Mouse (Mus musculus) MEL (cell line): ENCODE data around the gene Aco2. TPM values are rescaled to one million over a fixed set of nuclear protein-coding genes. Genes with fewer than 3 reads are reported as not detected.

ENCODE experiments used
- DNase-seq: peaks from one replicate; pipeline ENCODE4 v3.0.0; 2011; ENCODE audit warnings: low read depth, low spot score
- H3K27ac ChIP-seq: 2 replicates; pipeline ENCODE4 v1.5.1; 2012; ENCODE audit warnings: low read depth, mild to moderate bottlenecking, control low read depth, low read length, moderate library complexity; ENCODE audit not compliant: control insufficient read depth
- H3K27me3 ChIP-seq, 2 experiments: fragments of 150-350 bp in 1 of 2; sonication (generic) in 1 of 2; 2 replicates each; pipeline ENCODE4 v1.6.1; 2012; ENCODE audit warnings: low read length in 2 of 2, mild to moderate bottlenecking in 2 of 2, improper control_type of control experiment in 1 of 2, moderate library complexity in 1 of 2; ENCODE audit not compliant: insufficient read depth in 2 of 2, control insufficient read depth in 1 of 2
- H3K36me3 ChIP-seq, 2 experiments: 2 replicates each; pipeline ENCODE4 v1.6.1; 2012 to 2014; ENCODE audit warnings: low read length in 2 of 2, improper control_type of control experiment in 1 of 2, inconsistent platforms in 1 of 2, mild to moderate bottlenecking in 1 of 2; ENCODE audit not compliant: insufficient read depth in 2 of 2, control insufficient read depth in 1 of 2
- H3K4me1 ChIP-seq, 2 experiments: fragments of 150-350 bp in 1 of 2; sonication (generic) in 1 of 2; 2 replicates each; pipeline ENCODE4 v1.6.1; 2012; ENCODE audit warnings: low read length in 2 of 2, improper control_type of control experiment in 1 of 2, mild to moderate bottlenecking in 1 of 2; ENCODE audit not compliant: insufficient read depth in 2 of 2, control insufficient read depth in 1 of 2
- H3K4me3 ChIP-seq, 2 experiments: fragments of 150-350 bp in 1 of 2; sonication (generic) in 1 of 2; 2 replicates each; pipeline ENCODE4 v1.5.1; 2012; ENCODE audit warnings: low read depth in 2 of 2, low read length in 2 of 2, mild to moderate bottlenecking in 2 of 2, moderate library complexity in 2 of 2, control low read depth in 1 of 2, improper control_type of control experiment in 1 of 2; ENCODE audit not compliant: control insufficient read depth in 1 of 2, insufficient read depth in 1 of 2
- H3K79me2 ChIP-seq: 2 replicates; pipeline ENCODE4 v1.6.1; 2012; ENCODE audit warnings: mild to moderate bottlenecking, low read length, moderate library complexity; ENCODE audit not compliant: control insufficient read depth, poor library complexity, insufficient read depth
- H3K9ac ChIP-seq: 2 replicates; pipeline ENCODE4 v1.6.1; 2012; ENCODE audit warnings: low read depth, mild to moderate bottlenecking, control low read depth, low read length, moderate library complexity; ENCODE audit not compliant: control insufficient read depth, poor library complexity, severe bottlenecking
- H3K9me3 ChIP-seq: fragments of 150-350 bp; sonication (generic); replicated peaks from 2 replicates; pipeline ENCODE4 v1.6.1; 2012; ENCODE audit warnings: mild to moderate bottlenecking, low read length, improper control_type of control experiment, moderate library complexity; ENCODE audit not compliant: insufficient read depth
- GATA1 ChIP-seq: IDR thresholded peaks from 2 replicates; pipeline ENCODE4 v1.6.1; 2011; ENCODE audit warnings: low read depth, low read length, improper control_type of control experiment
- HCFC1 ChIP-seq: IDR thresholded peaks from 2 replicates; pipeline ENCODE4 v1.6.1; 2012; ENCODE audit warnings: low read depth, mild to moderate bottlenecking, inconsistent platforms, low read length, improper control_type of control experiment, moderate library complexity
- KAT2A ChIP-seq: conservative IDR thresholded peaks from 2 replicates; pipeline ENCODE4 v1.6.1; 2012; ENCODE audit warnings: low read depth, low read length, improper control_type of control experiment, inconsistent platforms
- MAX ChIP-seq: IDR thresholded peaks from 2 replicates; pipeline ENCODE4 v1.6.1; 2011; ENCODE audit warnings: low read length, improper control_type of control experiment
- MAZ ChIP-seq: IDR thresholded peaks from 2 replicates; pipeline ENCODE4 v1.6.1; 2012; ENCODE audit warnings: low read depth, mild to moderate bottlenecking, inconsistent platforms, low read length, improper control_type of control experiment
- MYB ChIP-seq: IDR thresholded peaks from 2 replicates; pipeline ENCODE4 v1.6.1; 2011; ENCODE audit warnings: mild to moderate bottlenecking, low read depth, low read length, improper control_type of control experiment
- POLR2A ChIP-seq, 2 experiments: IDR thresholded peaks; 2 replicates each; pipeline ENCODE4 v1.6.1; 2011 to 2012; ENCODE audit warnings: low read length in 2 of 2, mild to moderate bottlenecking in 2 of 2, control low read depth in 1 of 2, improper control_type of control experiment in 1 of 2, low read depth in 1 of 2, moderate library complexity in 1 of 2; ENCODE audit not compliant: control insufficient read depth in 1 of 2, insufficient read depth in 1 of 2, poor library complexity in 1 of 2
- POLR2AphosphoS5 ChIP-seq: IDR thresholded peaks from 2 replicates; pipeline ENCODE4 v1.6.1; 2012; ENCODE audit warnings: low read depth, borderline replicate concordance, mild to moderate bottlenecking, inconsistent platforms, low read length, moderate library complexity, mixed read lengths
- RAD21 ChIP-seq: IDR thresholded peaks from 2 replicates; pipeline ENCODE4 v1.6.1; 2011; ENCODE audit warnings: mild to moderate bottlenecking, low read depth, low read length, improper control_type of control experiment
- RCOR1 ChIP-seq: IDR thresholded peaks from 2 replicates; pipeline ENCODE4 v1.6.1; 2012; ENCODE audit warnings: low read depth, mild to moderate bottlenecking, inconsistent platforms, low read length, improper control_type of control experiment
- SIN3A ChIP-seq: IDR thresholded peaks from 2 replicates; pipeline ENCODE4 v1.6.1; 2012; ENCODE audit warnings: low read length, improper control_type of control experiment, inconsistent platforms
- TAL1 ChIP-seq: IDR thresholded peaks from 2 replicates; pipeline ENCODE4 v1.6.1; 2012; ENCODE audit warnings: mild to moderate bottlenecking, inconsistent platforms, low read length, moderate library complexity, mixed read lengths
- TBP ChIP-seq: IDR thresholded peaks from 2 replicates; pipeline ENCODE4 v1.8.0; 2011; ENCODE audit warnings: low read depth, low read length, improper control_type of control experiment
- TCF12 ChIP-seq: IDR thresholded peaks from 2 replicates; pipeline ENCODE4 v1.6.1; 2014; ENCODE audit warnings: low read depth, mild to moderate bottlenecking, inconsistent platforms, low read length, improper control_type of control experiment, moderate library complexity
- UBTF ChIP-seq: IDR thresholded peaks from 2 replicates; pipeline ENCODE4 v1.6.1; 2012; ENCODE audit warnings: low read depth, mild to moderate bottlenecking, inconsistent platforms, low read length, improper control_type of control experiment, moderate library complexity, borderline replicate concordance; ENCODE audit not compliant: insufficient read depth
- USF1 ChIP-seq: IDR thresholded peaks from 2 replicates; pipeline ENCODE4 v1.6.1; 2014; ENCODE audit warnings: low read depth, mild to moderate bottlenecking, inconsistent platforms, low read length, improper control_type of control experiment, moderate library complexity
- polyA plus RNA-seq, 2 experiments: library from polyadenylated mRNA; stranded (reverse) in 1 of 2; unstranded in 1 of 2; fragments of >175 nt in 1 of 2; fragments of >200 nt in 1 of 2; gene quantifications; 2 replicates each; pipeline versions ENCODE4 v1.2.1 to v1.2.4; 2012; ENCODE audit warnings: low replicate concordance in 2 of 2, low read depth in 1 of 2; ENCODE audit not compliant: insufficient read length in 2 of 2, insufficient read depth in 1 of 2, missing spikeins in 1 of 2
- total RNA-seq: library from RNA; depleted of rRNA; stranded (reverse); fragments of 300-350 nt; gene quantifications from 2 replicates; pipeline ENCODE4 v1.2.3, GENCODE M21; 2012

Gene Aco2
- total and polyA plus RNA-seq, 3 experiments = 248 to 1,242 (median 447) TPM

DNA sequence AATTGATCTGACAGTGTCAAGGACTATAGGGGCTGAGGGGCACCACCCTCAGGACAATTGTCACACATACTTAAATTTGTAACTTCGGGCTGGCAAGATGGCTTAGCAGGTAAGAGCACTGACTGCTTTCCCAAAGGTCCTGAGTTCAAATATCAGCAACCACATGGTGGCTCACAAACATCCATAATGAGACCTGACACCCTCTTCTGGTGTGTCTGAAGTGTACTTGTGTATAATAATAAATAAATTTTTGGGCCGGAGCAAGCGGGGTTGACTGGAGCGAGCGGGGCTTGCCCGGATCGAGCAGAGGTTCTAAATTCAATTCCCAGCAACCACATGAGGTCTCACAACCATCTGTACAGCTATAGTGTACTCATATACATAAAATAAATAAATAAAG is 31.8 kb upstream of the Aco2 start:
- no peak for DNase-seq
- Histone ChIP-seq H3K9me3 (no peaks in the 10 kb centered on the region), H3K36me3 (peaks cover 0 to 3% of the 10 kb centered on the region in 2 experiments; a peak in 1 of 4 replicates), H3K27ac (no peak overlapping the region), H3K4me3 (no peak overlapping the region), H3K4me1 (peaks cover 17 to 20% of the 10 kb centered on the region in 2 experiments), H3K79me2 (no peaks in the 10 kb centered on the region; the same call in 1 of the 2 replicates), H3K27me3 (no peaks in the 10 kb centered on the region), H3K9ac (no peak overlapping the region)
- TF ChIP-seq MAX (no peak), RCOR1 (no peak), UBTF (no peak), RAD21 (no peak), TCF12 (no peak), SIN3A (no peak), HCFC1 (no peak)

DNA sequence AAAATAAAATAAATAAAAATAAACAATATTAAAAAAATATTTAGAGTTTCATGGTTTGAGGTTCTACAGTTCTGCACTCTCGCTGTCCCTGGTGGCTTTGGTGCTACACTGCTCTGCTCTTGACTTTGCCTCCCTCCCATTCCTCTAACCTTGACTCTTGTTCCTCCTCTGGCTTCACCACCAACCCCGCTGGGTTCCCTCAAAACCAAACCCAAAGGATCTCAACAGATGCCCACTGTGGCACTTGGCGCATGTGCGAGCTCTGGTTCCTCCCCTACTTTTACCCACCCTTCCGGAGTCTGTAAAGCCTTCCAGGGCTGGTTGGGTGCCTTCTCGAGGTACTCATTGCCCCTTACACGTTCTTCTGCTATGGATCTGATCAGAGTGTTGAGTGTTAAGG is 29.8 kb upstream of the Aco2 start:
- H3K9ac ChIP-seq = no peak overlapping the region
- H3K4me1 ChIP-seq = peaks cover 7 to 12% of the 10 kb centered on the region in 2 experiments
- H3K79me2 ChIP-seq = no peaks in the 10 kb centered on the region
- no peak overlapping the region for H3K4me3 ChIP-seq
- DNase-seq = no peak
- H3K27me3 ChIP-seq = no peaks in the 10 kb centered on the region
- no peaks in the 10 kb centered on the region for H3K9me3 ChIP-seq
- TF ChIP-seq KAT2A (no peak), POLR2A (IDR thresholded peaks at IDR 0.05; ENCODE audit: control insufficient read depth in 1 of 2, insufficient read depth in 1 of 2, low read depth in 1 of 2, low read length in 2 of 2, poor library complexity in 1 of 2) (no peak), MAZ (no peak), HCFC1 (no peak), UBTF (no peak), TBP (no peak), SIN3A (no peak), TCF12 (no peak), GATA1 (no peak), TAL1 (no peak), MYB (no peak), USF1 (no peak), POLR2AphosphoS5 (no peak), RCOR1 (no peak)
- H3K27ac ChIP-seq = no peak overlapping the region
- H3K36me3 ChIP-seq = no peaks in the 10 kb centered on the region
